Mouse (Mus musculus): ENCODE measurements at regions not wholly inside any gene's neighbourhood (a gene's known extent, or its start where the extent isn't known, plus 50 kb on each side); places are given as distances from the start of the nearest gene placed in this dataset.

DNA sequence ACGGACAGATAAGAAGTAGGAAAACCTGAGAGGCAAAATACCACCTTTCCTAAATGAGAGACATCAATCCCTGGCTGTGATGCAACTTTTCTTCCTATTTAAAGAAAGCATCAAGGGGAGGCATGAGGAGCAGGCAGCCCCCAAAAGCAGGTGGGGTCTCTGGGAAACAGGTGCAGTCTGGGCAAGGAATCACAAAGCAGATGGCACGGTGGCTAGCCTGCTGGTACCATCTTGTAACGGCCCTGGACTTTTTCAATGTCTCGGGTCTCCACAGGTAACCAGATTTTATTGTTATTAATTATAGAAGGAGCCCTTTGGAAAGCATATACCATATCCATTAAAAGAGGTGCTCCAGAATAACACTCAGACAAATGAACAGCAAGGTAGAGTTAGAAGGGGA lies 219.6 kb downstream of the Galc start:
- TF ChIP-seq CTCF (IDR thresholded peaks at IDR 0.05; ENCODE audit: borderline replicate concordance, insufficient read depth, low read depth, low read length) (no peak), POLR2A (IDR thresholded peaks at IDR 0.05; ENCODE audit: borderline replicate concordance, insufficient read depth, low read length) (no peak)

All from cerebellum, adult 2 months (tissue).